Mouse (Mus musculus) neutrophil, adult 65 days (primary cell): ENCODE data around the gene Adcy6. TPM values are rescaled to one million over a fixed set of nuclear protein-coding genes. Genes with fewer than 3 reads are reported as not detected.

ENCODE experiments used
- total RNA-seq: library from RNA; stranded (reverse); gene quantifications from 2 replicates; pipeline ENCODE4 v1.2.4, GENCODE M21; 2023

Gene Adcy6
- 1.5 and 2.5 TPM in 2 replicates for total RNA-seq

GRCm38 (mm10) chr15:98609331-98610130 lies at the start of gene Adcy6:
Gene Adcy6 (minus strand): TSS chr15:98610076.

GRCm38 (mm10) chr15:98630540-98630939 lies 20.7 kb upstream of the Adcy6 start, which contains the start of gene Cacnb3:
Gene Cacnb3 (plus strand): TSS chr15:98630840.

DNA sequence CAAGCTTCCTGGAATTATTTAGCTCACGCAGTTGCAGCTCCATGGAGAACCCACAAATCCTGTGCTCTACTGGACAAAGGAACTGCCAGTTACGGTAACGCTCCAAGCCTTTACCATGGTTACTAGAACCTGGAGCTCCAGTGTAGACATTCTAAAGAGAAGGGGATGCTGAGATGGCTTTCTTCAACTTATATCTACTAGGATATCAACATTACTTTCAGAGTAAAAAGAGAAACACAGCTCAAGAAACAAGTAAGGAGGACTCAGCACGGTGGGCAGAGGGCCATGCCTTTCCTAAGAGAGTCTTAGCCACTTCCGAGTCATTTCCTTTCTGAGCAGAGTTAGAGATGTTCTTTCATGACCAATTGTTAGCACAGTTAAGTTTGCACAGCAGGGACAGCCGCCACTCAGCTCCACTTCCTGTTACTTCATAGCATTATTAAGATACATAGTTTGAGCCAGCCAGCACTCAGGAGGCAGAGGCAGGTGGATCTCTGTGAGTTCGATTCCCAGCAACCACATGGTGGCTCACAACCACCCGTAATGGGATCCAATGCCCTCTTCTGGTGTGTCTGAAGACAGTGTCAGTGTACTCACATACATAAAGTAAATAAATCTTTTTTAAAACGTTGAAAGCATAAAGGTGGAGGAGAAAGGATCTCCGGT lies 38.9 kb downstream of the Adcy6 start, which contains the start of the genes Ccnt1 and 4930415O20Rik:
Gene Ccnt1 (minus strand): TSS at position 51 of the 666 bp plus-strand sequence.
Gene 4930415O20Rik (plus strand): TSS at position 132 of the 666 bp plus-strand sequence.

Other genes with a start within 250 kb of the Adcy6 start
- not detected in 2 replicates for gene Olfr283, start 229.1 kb downstream of the Adcy6 start, total RNA-seq
- gene Olfr282, start 178.9 kb downstream of the Adcy6 start, total RNA-seq, result not detected in 2 replicates
- not detected in 2 replicates for gene Olfr281, start 157.5 kb downstream of the Adcy6 start, total RNA-seq
- gene OR5BS1P, start 140.2 kb downstream of the Adcy6 start, total RNA-seq, result not detected in 2 replicates
- not detected in 2 replicates for gene Lalba, start 127.4 kb downstream of the Adcy6 start, total RNA-seq
- not detected in 2 replicates for gene Olfr279, start 117.7 kb downstream of the Adcy6 start, total RNA-seq
- gene Kansl2, start 75.8 kb downstream of the Adcy6 start, total RNA-seq, result 20.3 and 31.7 TPM in 2 replicates
- 156 and 177 TPM in 2 replicates for gene Ccnt1, start 39.2 kb downstream of the Adcy6 start, total RNA-seq
- not detected in 2 replicates for gene 4930415O20Rik, start 39.1 kb downstream of the Adcy6 start, total RNA-seq
- 0.43 and 1.2 TPM in 2 replicates for gene Cacnb3, start 20.8 kb upstream of the Adcy6 start, total RNA-seq
- gene Ddx23, start 52.8 kb upstream of the Adcy6 start, total RNA-seq, result 68.1 and 73.5 TPM in 2 replicates
- gene Rnd1, start 67.4 kb upstream of the Adcy6 start, total RNA-seq, result 16.4 and 16.6 TPM in 2 replicates
- not detected in 2 replicates for gene Ccdc65, start 98.1 kb upstream of the Adcy6 start, total RNA-seq
- 1.4 and 2.0 TPM in 2 replicates for gene Fkbp11, start 118.1 kb upstream of the Adcy6 start, total RNA-seq
- 72.9 and 90.8 TPM in 2 replicates for gene Arf3, start 153.1 kb upstream of the Adcy6 start, total RNA-seq
- gene Wnt10b, start 168.1 kb upstream of the Adcy6 start, total RNA-seq, result 0.18 TPM in 1 of 2 replicates, not detected in the other
- not detected in 2 replicates for gene Wnt1, start 179.8 kb upstream of the Adcy6 start, total RNA-seq
- gene Ddn, start 199.4 kb upstream of the Adcy6 start, total RNA-seq, result not detected in 2 replicates
- gene Prkag1, start 221.4 kb upstream of the Adcy6 start, total RNA-seq, result 158 and 237 TPM in 2 replicates